Mouse (Mus musculus) embryonic fibroblast, embryonic 13.5 days (primary cell): Measurements from ENCODE around the gene Pfpl.

Experiments used
- CTCF ChIP-seq: IDR thresholded peaks from 2 replicates; pipeline ENCODE4 v1.5.1; 2011; ENCODE audit warnings: mild to moderate bottlenecking, control low read depth, low read length, moderate library complexity, borderline replicate concordance; ENCODE audit not compliant: insufficient read depth
- POLR2A ChIP-seq: IDR thresholded peaks from 2 replicates; pipeline ENCODE4 v1.6.1; 2011; ENCODE audit warnings: low read depth, mild to moderate bottlenecking, control low read depth, low read length, moderate library complexity

DNA sequence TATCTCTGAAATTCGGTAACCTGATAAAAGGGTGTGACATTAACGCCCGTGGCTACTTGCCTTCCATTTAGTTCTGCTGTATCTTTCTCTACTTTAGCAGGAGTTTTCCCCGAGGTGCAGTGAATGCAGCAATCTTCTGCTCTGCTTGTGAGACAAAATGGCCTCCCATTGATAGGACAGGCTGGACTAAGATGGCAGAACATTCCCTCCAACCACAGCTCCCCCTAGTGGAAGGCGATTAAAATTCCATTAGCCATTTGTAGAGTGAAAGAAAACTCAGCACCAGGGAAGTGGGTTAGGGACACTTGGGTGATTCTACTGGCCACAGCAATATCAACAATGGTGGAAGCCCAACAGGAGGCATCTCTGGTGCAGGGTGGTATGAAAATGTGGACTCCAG lies 39.7 kb downstream of the Pfpl start:
- TF ChIP-seq CTCF = no peak
- TF ChIP-seq POLR2A = no peak
